Mouse (Mus musculus) heart, postnatal 14 days (tissue): ENCODE data around the gene Krt16. TPM values are rescaled to one million over a fixed set of nuclear protein-coding genes. Genes with fewer than 3 reads are reported as not detected.

ENCODE experiments used
- DNase-seq, 2 experiments: peaks; one replicate each; pipeline ENCODE4 v3.0.0; 2021 to 2022
- intact Hi-C: fragments of 180-260 bp; cut with DNase I; formaldehyde crosslinking; loops from one replicate; pipeline ENCODE4 v1.15.1; 2025
- long read RNA-seq, 2 experiments: library from polyadenylated mRNA; stranded (forward); transcript quantifications; one replicate each; pipeline ENCODE4 v2.0.0; 2021
- total RNA-seq, 2 experiments: library from RNA; stranded (reverse); gene quantifications; 2 replicates each; pipeline ENCODE4 v1.2.3; 2021

The Krt16 gene
- not detected for total RNA-seq
- long read RNA-seq, experiment 1, result 0 reads
- long read RNA-seq, experiment 2, result 0 reads

DNA sequence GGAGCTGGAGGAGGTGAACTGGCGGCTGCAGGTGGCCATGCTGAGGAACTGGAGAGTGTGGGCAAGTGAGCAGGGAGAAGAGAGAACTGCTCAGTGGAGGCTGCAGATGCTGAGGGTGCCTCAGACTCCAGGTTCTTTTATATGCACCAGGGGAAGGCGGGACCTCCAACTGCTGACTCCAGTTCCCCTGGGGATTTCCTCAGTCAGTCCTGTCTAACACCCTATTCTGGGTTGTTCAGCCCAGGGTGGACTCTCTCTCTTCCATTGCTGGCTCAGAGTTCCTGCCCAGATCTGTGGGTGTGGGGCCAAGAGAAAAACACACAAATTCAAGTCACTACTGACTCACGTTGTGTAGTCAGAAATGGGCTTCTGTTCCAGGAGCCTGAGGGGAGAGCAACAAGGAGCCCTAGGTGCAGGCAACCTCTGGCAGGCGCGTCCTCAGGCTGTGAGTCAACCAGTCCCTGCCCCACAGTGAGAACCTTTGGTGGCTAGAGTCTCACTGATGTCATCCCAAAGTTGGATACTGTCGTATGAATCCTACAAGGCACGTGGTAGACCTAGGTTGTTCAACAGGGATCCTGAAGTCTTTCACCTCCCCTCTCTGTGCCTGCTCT is at the start of gene Krt16:
Gene Krt16 (minus strand): TSS at position 51 of the 614 bp plus-strand sequence.
- intact Hi-C loops, result no loop called here

DNA sequence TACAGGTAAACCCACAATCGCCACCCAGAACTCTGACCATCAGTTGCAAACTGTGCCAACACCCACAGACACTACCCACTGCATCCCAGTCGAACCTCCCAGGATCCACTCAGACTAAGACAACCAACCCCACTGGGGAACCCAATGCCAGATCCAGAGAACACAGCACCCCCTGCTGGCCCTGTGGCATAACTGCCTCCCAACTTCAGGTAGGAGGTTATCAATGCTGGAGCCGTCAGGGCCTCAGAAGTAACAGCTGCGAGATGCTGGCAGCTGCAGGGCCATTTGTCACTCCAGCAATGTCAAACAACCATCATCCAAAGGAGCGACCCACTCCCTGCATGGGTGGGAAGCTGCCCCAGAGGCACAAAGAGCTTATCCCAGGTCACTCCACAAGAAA is 49.1 kb upstream of the Krt16 start:
- DNase-seq, result no peak
- intact Hi-C loops, result loop anchor here (5.0 kb wide), 3 partner anchors 130 to 910 kb away; partner anchors contain the start of gene Krt10

More for the DNA sequence above, at the start of gene Krt16:
- DNase-seq, result no peak

DNA sequence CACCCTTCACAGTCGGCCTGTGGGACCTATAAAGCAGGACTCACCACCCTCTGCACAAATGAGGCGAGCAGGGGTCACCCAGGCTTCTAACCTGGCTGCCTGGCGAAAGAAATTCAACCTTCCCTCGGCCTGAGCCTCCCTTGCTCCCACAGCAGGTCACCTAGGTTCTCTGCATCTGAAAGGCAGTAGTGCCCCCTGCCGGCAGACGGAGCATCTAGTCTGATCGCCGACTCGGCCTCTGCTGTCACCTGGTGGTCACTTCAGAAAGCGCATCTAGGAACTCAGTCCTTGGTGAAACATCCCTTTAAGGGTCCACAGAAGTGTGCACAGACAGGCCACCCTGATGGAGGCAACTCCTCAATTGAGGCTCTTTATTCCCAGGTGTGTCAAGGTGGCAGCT is 46.6 kb upstream of the Krt16 start:
- peak; percentile 84 to 89 for DNase-seq
- intact Hi-C loops, result loop anchor here (1.0 to 5.0 kb wide), 4 partner anchors 13 to 908 kb away; partner anchors contain the start of gene Krt10

DNA sequence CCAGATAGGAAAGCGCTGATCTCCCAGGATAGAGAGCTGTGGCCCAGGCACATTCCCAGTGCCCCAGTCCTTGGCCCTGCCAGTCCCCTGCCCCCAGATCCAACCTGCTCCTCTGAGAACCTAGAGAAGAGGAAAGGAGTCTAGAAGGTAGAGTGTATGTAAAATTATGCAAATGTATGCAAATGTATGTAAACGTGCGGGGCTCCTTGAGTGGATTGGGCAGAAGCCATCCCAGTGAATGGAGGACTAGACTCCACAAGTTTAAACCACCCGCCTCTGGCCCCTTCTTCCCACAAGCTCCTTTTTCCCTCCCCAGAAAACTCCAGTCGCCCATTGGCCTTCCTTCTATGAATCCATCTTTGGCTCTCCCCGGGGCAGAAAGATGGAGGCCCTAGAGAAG is 44.2 kb upstream of the Krt16 start:
- no peak for DNase-seq
- intact Hi-C loops, result no loop called here

DNA sequence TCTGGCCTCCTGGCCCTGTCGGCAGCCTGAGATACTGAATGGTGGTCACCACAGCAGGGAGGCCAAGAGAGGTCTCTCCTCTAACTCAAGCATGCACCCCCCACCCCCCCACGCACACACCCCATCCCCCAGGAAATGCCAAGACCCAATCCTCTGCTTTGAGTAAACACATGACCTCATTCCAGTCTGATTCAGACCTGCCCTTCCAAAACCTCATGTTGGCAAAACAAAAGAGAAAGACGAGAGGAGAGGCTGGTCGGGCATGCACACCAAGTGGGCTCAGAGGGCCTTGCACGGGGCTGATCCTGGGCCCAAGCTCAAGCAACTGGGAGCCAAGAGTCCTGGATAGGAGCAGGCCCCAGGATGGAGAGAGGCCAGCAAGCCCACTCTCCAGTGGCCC is 41.5 kb upstream of the Krt16 start:
- intact Hi-C loops, result no loop called here
- no peak for DNase-seq

DNA sequence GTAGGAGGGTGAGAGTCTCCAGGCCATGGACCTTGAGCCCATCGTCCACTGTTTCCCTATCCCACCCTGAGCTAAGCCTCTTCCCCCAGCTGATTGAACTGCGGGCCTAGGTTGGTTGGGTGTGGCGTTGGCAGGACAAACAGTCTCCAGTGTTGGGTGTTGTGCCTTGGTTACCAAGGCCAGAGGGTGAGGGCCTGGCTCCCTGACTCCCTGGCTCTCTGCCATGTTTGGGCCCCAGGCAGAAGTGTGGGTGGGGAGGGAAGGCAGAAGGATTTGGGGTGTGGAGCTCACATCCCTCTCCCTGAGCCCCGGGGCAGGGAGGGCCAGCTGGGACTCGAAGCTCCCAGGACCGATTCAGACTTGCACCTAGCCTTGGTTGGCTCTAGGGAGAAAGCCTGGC is 40.2 kb upstream of the Krt16 start:
- peak in 1 of 2 experiments; percentile 35 for DNase-seq
- intact Hi-C loops, result no loop called here

DNA sequence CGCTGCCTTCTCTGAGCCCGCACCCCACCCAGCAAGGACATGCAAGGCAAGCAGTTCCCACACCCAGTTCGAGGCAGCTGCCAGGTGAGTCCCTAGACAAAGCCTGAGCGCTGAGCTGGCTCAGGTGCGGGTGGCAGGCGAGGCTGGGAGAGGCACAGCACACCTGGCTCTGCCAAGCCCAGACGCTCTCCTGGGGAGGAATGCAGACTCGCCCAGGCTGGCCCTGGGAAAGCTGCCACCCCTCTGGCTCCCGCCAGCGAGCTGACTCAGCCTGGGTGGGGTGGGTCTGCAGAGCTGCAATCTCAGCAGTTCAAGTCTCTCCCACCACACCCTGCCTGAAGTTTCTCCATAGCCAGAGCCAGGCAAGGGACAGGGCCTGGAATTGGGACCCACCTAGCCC is 38.3 kb upstream of the Krt16 start:
- intact Hi-C loops, result no loop called here
- DNase-seq, result peak; percentile 58 to 63

DNA sequence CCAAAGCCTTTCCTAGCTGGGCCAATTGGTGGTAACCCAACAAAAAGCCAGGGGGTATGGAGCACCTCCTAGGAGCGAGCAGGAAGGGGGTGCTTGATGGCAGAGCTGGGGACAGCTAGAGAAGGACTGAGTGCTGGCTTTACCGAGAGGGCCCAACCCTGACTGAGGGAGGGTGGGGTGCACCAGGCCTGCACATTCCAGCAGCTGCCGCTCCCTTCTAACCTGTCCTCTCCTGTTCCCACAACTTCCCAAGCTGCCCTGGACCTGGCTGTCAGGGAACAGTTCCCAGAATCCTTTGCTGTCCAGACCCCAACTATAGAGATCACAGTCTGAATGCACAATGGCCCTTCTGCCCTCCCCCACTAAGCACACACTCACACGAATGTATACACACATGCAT is 36.3 kb upstream of the Krt16 start:
- DNase-seq, result no peak
- intact Hi-C loops, result no loop called here

DNA sequence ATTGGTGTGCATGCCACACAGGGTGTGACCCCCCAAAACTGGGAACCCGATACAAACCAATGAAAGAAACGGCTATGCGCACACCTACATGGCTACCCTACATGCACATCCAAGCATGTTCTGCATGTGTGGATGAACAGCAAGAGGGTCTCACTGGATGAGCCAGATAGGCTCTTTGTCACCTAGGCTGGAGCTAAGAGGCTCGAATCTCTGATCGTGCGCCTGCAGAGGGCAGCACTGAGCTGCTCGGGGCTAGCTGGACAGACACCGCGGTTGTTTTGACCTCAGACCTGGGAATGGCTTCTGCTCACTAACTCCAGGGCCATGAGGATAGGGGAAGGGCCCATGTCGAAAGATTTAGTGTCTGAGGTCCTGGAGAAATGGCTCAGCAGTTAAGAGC is 33.8 kb upstream of the Krt16 start:
- intact Hi-C loops, result loop anchor here (1.0 kb wide), 2 partner anchors 13 to 113 kb away; no protein-coding TSS in a partner anchor
- DNase-seq, result peak; percentile 88 to 91

DNA sequence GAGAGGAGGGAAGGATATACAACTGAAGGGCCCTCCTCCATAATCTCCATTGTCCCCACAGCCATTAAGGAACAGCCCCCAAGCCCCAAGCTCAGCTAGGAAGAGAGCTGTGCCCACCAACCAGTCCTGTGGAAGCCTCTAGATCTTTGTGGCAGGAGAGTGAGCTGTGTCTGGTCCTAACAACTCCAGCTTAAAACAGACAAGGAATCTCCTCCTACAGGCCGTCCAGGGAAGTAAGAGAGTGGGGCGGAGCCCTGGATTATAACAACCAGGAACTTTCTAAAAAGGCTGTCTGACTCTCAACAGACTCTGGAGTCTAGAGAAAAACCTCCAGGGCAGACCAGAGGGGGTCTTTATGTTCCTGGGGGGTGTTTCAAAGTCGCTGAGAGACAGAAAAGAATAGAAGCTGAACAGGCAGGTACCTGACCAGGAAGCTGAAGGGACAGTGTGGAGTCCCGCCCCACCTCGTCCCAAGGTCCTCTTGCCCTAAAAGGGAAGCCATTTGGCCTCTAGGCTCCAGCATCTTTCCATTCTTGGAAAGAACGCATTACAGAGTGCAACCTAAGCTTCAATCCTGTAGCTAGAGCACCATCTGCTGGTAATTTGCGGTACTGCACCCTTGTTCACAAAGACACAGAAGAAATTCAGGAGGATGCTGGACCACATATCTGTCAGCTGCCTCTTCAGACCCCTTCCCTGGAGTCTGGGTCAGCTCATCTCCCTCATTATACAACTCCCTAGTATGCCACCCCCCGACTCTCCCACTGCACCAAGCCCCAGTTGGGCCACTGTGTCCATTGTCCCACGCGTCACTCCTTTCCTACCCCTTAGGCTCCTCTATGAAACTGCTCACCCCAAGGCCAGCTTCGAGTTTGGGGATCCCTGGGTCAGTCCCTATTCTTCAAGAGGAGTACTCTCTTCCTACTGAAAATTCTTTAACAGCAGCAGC is 33.2 kb upstream of the Krt16 start:
- DNase-seq, result peak; percentile 83 to 91
- intact Hi-C loops, result loop anchor here (1.0 kb wide), 3 partner anchors 13 to 817 kb away; no protein-coding TSS in a partner anchor

DNA sequence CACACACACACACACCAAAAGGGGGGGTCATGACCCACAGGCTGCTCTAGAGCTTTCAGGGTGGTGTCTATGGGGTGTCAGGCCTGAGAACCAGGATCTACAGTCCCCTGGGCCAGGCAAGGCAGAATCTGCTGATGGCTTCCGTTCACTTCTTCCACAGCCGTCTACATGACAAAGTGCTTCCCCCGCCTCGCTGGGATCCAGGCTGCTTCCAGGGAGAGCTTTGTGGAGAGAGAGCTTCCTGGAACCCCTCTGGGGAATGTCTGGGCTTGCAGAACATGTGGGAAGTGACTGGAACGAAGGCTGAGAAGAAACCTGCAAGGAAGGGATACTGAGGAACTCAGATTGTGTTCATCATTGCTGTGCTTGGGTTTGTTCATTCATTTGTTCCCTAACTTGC is 30.1 kb upstream of the Krt16 start:
- intact Hi-C loops, result no loop called here

DNA sequence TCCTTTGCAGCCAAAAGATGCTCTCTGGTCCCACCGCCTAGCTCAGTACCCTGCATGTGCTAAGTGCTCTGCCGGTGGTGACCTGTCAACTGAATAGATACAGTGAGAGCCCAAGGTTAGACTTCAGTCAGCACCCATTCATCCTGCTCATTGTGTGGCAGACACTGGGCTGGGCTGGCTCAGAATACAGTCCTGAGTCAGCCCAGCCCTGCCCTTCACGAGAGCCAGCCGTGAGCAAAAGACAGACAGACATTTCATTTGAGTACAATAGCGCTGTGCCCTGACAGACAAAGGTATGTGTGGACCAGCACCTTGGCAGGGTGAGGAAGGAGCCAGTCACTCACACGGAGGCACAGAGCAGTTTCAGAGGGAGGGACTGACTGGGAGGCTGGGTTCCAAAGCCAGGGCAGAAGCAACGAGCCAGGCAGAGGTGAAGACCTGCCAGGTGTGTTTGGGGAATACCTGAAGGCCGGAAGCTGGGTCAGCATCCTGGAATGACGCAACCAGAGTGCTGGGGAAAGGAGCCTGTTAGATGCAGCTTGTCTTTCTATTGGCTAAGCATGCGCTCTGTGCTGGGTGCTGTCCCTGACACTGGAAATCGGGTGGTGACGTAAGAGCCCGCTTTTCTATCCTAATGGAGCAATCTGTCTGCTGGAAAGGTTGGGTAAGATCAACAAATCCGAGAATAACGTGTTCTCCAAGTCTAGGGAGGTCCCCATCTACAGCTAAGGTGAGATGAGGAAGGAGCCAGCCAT is 29.2 kb upstream of the Krt16 start:
- DNase-seq, result no peak
- intact Hi-C loops, result no loop called here

More for the DNA sequence above, 30.1 kb upstream of the Krt16 start:
- DNase-seq, result no peak

DNA sequence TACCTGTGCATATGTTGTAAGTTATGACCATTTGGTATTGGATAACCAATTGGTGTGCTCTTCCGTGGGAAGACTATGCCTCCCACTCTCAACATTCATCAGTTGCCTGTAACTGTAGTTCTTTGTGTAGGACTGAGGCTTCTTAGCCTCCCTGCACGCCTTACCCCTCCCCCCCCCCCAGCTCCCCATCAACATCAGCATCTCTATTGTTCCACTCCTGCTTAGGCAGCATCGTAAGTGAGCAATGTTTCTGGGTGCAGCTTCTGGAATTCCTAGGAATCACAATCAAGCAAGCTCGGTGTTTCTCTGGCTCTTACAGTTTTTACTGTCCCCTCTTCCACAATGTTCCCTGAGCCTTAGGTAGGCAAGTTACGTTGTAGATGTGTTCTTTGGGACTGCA is 26.8 kb upstream of the Krt16 start:
- intact Hi-C loops, result no loop called here
- DNase-seq, result no peak

DNA sequence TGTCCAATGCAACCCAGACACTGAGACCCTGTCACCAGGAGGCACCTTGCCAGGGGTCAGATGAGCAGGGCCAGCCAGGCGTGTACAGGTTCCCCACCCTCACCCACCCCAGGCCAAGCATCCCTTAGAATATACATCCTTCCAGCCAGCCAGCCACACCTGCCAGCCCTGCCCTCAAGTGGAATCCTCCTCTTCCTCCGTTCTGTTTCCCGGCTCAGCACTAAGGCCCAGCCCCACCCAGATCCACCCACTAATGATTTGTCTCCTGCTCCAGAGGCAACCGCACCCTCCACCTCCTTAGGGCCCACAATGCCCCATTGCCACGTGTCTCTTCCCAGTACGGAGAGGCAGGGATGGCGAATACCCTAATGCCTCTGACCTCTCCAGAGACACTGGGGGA is 26.0 kb upstream of the Krt16 start:
- no peak for DNase-seq
- intact Hi-C loops, result no loop called here

DNA sequence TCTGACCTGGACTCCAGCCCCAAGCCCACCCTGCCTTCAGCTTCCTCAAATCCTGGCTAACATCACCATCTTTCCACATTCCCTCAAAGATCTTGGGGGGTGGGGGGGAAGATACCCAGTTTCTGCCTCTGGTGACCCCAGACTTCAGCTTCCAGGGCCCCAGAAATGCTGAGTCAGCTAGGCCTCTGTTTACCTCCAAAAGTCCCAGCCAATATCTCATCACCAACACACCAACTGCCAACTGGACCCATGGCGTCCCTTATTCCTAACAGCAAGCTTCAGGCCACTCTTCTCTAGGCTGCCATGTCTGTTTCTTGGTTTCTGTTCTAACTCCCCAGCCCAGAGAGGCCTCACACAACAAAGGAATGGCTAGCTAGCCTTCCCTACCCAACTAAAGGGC is 23.2 kb upstream of the Krt16 start:
- intact Hi-C loops, result no loop called here
- DNase-seq, result no peak

DNA sequence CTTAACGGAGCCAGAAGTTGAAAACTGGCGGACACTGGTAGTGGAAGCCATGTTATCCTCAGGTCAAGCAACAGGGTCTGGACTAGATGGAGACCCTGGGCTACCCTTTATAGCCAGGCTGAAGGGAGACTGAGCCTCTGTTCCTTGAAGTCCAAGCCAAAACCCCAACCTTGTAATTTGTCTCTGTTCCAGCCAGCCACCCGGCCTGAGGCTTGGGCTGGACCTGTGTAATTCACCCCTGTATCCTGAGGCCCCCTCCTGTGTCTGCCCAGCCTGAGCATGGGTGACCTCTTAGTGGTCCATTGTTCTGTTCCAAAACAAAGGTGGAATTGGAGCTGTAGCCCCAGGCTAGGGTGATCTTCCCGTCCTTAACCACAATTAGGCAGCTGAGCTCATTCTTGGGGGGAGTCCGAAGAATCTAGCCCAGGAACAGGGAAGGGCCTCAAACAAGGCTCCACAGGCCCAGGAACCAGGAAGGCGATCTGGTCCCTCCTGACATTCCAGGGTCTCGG is 21.2 kb upstream of the Krt16 start, which contains the start of gene Krt42:
Gene Krt42 (minus strand): TSS at position 51 of the 512 bp plus-strand sequence.
- intact Hi-C loops, result no loop called here
- DNase-seq, result no peak

DNA sequence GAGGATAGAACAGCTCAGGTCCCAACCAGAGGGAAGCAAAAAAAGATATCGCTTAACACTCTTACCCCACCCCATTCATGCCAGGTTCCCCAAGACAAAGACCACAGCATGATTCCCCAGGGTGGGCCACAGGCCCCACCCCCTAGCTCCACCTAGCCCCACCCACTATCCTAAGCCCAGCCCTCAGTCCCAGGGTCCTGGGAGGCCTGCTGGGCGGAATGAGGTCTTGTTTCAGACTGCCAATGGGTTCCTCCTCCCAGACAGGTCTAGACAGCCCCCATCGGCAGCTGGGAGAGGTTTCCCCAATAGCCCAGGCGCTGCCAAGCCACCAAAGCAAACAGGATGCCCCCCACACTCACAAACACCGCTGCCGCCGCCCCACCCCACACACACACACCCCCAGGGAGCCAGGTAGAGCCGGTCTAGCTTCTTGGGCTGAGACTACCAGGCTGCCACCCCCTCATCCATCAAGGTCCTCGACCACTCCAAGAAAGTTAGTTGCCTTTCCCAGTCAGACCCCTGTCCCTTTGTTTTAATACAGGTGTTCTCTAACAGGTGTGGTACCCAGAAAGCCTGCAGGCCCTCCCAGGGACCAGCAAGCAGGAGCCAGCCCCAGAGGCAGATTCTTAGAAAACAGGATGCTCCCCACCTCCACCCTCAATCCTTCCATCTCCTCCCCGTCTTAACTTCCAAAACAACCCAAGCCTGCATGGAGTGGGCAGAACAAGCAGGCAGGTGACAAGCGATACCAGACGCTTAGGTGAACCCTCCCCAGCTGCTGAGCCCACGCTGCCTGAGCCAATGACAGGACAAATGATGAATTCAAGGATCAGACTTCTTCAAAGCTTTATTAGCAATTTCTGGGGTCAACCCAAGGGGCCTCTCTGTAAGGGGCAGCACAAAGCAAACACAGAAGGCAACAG is 13.6 kb upstream of the Krt16 start:
- DNase-seq, result no peak
- intact Hi-C loops, result no loop called here

DNA sequence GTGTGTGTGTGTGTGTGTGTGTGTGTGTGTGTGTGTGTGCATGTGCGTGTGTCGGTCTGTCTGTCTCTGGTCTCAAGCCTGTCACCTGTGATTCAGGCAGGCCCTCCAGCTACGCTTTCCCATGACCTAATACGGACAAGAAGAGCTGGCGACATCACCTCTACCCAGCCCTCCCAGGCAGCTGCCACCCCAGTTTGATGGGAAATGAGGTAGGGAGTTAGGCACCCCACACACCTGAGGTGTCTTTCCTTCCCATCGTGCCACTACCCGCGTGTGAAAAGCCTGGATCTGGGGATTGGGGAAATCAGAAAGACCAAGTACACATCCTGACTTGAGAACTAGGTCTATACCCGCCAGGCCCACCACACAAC is 12.5 kb upstream of the Krt16 start:
- DNase-seq, result no peak
- intact Hi-C loops, result no loop called here

DNA sequence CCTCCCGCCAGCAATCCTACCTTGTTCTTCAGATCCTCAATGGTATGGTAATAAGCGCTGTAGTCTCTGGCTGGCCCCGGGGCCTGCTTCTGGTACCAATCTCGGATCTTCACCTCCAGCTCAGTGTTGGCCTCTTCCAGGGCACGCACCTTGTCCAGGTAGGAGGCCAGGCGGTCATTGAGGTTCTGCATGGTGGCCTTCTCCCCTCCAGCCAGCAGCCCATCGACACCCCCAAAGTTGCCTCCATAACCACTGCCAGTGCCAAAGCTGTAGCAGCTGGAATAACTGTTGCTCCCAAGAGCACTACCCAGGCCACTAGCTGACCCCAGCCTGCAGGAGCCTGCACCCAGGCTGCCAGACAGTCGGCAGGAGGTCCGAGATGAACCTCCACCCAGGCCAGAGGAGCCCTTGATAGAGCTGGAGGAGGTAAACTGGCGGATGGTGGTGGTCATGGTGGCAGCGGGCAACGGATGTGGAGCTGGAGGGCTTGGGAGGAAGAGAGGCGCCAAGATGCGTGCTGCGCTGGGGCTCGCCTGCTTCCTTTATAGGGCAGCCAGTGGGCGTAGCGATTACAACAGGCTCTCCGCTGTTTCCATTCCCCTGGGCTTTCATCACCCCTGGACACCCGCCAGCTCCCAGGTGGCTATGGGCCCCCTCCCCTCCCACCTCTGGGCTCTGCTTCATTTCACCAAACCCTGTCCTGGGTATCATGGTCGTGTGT is 12.0 kb upstream of the Krt16 start, which contains the start of gene Krt17:
Gene Krt17 (minus strand): TSS at position 516 of the 721 bp plus-strand sequence.
- intact Hi-C loops, result no loop called here
- DNase-seq, result no peak
